ENCODE assay signal across 29 mouse cellular contexts in the genomic region with DNA sequence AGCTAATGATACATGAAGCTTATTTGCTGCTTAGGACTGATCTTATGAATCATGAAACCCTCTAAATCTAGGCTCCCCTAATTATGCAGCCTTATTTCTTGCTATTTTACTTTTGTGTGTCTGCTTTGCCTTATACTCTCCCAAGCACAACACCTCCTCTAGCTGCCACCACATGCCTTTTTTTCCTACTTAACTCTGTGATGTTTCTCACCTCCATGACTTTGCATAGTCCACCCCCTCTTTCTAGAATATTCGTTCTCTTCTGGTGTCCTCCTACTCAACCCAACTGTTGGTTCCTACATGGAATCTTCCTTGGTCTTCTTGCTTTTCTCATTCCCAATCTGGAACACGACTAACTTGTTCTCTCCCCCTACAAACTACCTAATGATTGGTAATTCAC.
DNase-seq lines count a peak whose midpoint lies in the region; ATAC-seq and TF ChIP-seq lines count a peak whose summit lies in the region.
"Had no signal": no experiment of that assay in that cellular context is flagged by ENCODE, and none has a peak within 500 bp of the region (broad histone marks: within the 10 kb centered on the region; RNA-seq: fewer than 3 reads in every experiment).

No protein-coding gene starts in this region.

- H3K4me1 ChIP-seq in stomach, postnatal 0 days (replicated peaks; ENCODE audit: control insufficient read depth, insufficient read depth) = no peaks in the 10 kb centered on the region
- H3K4me1 ChIP-seq: embryonic facial prominence, embryonic 13.5 days; embryonic facial prominence, embryonic 15.5 days; forebrain, embryonic 10.5 days had no signal

- TF ChIP-seq EP300 in stomach, postnatal 0 days (optimal IDR thresholded peaks at IDR 0.05) = no peak

- peak; percentile 76 for ATAC-seq in frontal cortex, adult (ENCODE audit: low TSS enrichment)
- ATAC-seq in stomach, postnatal 0 days (ENCODE audit: low FRiP score, low TSS enrichment) = no peak
- ATAC-seq: activated CD4-positive, CD25-positive, alpha-beta regulatory T cell, adult 4 months; CD4-positive, CD25-positive, alpha-beta regulatory T cell, adult 4 months; forebrain, embryonic 14.5 days; forebrain, embryonic 16.5 days; Patski had no signal

- no peak for TF ChIP-seq CTCF in stomach, postnatal 0 days (IDR thresholded peaks at IDR 0.05; ENCODE audit: low read depth)

- DNase-seq in frontal cortex, postnatal 10 days (ENCODE audit: low spot score in 2 of 2) = no peak
- peak; percentile 11 for DNase-seq in left cerebral cortex, adult 11 months (ENCODE audit: low spot score)
- no peak for DNase-seq in left cerebral cortex, postnatal 10 days (ENCODE audit: extremely low spot score in 1 of 2, low spot score in 2 of 2)
- peak; percentile 69 for DNase-seq in brain, adult 2 months (ENCODE audit: low read depth, low spot score)
- no peak for DNase-seq in stomach, postnatal 0 days (ENCODE audit: low spot score)
- DNase-seq: adrenal gland, adult 8-10 months; adrenal gland, postnatal 14 days; adrenal gland, postnatal 36 days; B cell, adult 2 months; cerebellum, adult 11 months; cerebellum, adult 18-20 months; cerebellum, adult 8-10 months; cerebellum, adult 9-11 months; cerebellum, postnatal 14 days; cerebellum, postnatal 36 days; embryo, embryonic 11 days had no signal

- no peak overlapping the region for H3K27ac ChIP-seq in stomach, postnatal 0 days (replicated peaks)
- H3K27ac ChIP-seq: embryonic facial prominence, embryonic 13.5 days; embryonic facial prominence, embryonic 15.5 days; forebrain, embryonic 10.5 days; forebrain, embryonic 12.5 days had no signal

- H3K4me3 ChIP-seq in stomach, postnatal 0 days (ENCODE audit: low read depth, low read length) = no peak overlapping the region
- H3K4me3 ChIP-seq: embryonic facial prominence, embryonic 13.5 days; embryonic facial prominence, embryonic 15.5 days; erythroblast, embryonic 14.5 days; forebrain, embryonic 10.5 days; forebrain, embryonic 12.5 days had no signal

- H3K9ac ChIP-seq in stomach, postnatal 0 days (ENCODE audit: low read length) = no peak overlapping the region
- H3K9ac ChIP-seq: embryonic facial prominence, embryonic 13.5 days; embryonic facial prominence, embryonic 15.5 days; forebrain, embryonic 12.5 days had no signal

- no peaks in the 10 kb centered on the region for H3K27me3 ChIP-seq in stomach, postnatal 0 days (ENCODE audit: control insufficient read depth, insufficient read depth, low read length)
- H3K27me3 ChIP-seq: CH12.LX; embryonic facial prominence, embryonic 13.5 days; embryonic facial prominence, embryonic 15.5 days; forebrain, embryonic 12.5 days had no signal

- intact Hi-C loops in left cerebral cortex, postnatal 10 days (cut with DNase I) = no loop called here

- no peaks in the 10 kb centered on the region for H3K9me3 ChIP-seq in stomach, postnatal 0 days (ENCODE audit: control insufficient read depth, low read length)
- H3K9me3 ChIP-seq: embryonic facial prominence, embryonic 13.5 days; embryonic facial prominence, embryonic 15.5 days; forebrain, embryonic 10.5 days; forebrain, embryonic 12.5 days; G1E had no signal

- WGBS in stomach, postnatal 0 days = 77% methylated on average over 2 of the region's 2 CpGs

- H3K4me2 ChIP-seq in stomach, postnatal 0 days (replicated peaks; ENCODE audit: low read depth) = no peak overlapping the region
- H3K4me2 ChIP-seq: embryonic facial prominence, embryonic 13.5 days; embryonic facial prominence, embryonic 15.5 days; forebrain, embryonic 12.5 days had no signal

- no peaks in the 10 kb centered on the region for H3K36me3 ChIP-seq in stomach, postnatal 0 days (ENCODE audit: control insufficient read depth, insufficient read depth, low read length)
- H3K36me3 ChIP-seq: embryonic facial prominence, embryonic 13.5 days; embryonic facial prominence, embryonic 15.5 days; forebrain, embryonic 10.5 days; forebrain, embryonic 12.5 days; G1E had no signal

Comparison
In these comparisons a context has a peak if more than half of its experiments do, and no peak if none do; other contexts are left out.
1. DNase-seq: peak in left cerebral cortex, adult 11 months (single experiment) and brain, adult 2 months (single experiment); none in frontal cortex, postnatal 10 days (0 of 2), left cerebral cortex, postnatal 10 days (0 of 2) and stomach, postnatal 0 days (single experiment).